Mouse (Mus musculus) heart, postnatal 0 days (tissue): ENCODE results near the gene Camta1. TPM values are rescaled to one million over a fixed set of nuclear protein-coding genes. Genes with fewer than 3 reads are reported as not detected.

Source experiments
- ATAC-seq: fragments of 200-750 bp; cut with Nextera tagmentation; 2 replicates; pipeline ENCODE4 v1.8.0; 2017; ENCODE audit warnings: low read depth, moderate number of reproducible peaks, moderate library complexity; ENCODE audit not compliant: insufficient read depth
- DNase-seq: peaks from one replicate; pipeline ENCODE4 v3.0.0-alpha.2; 2016; ENCODE audit warnings: low spot score
- H3K27ac ChIP-seq: fragments of 300-500 bp; sonication (generic); 2 replicates; pipeline ENCODE4 v1.5.1; 2014; ENCODE audit warnings: low read depth, mild to moderate bottlenecking
- H3K27me3 ChIP-seq: fragments of 300-500 bp; sonication (generic); 2 replicates; pipeline ENCODE4 v1.6.1; 2014; ENCODE audit warnings: low read length, mixed read lengths; ENCODE audit not compliant: control insufficient read depth, insufficient read depth
- H3K36me3 ChIP-seq: fragments of 300-500 bp; sonication (generic); replicated peaks from 2 replicates; pipeline ENCODE4 v1.6.1; 2014; ENCODE audit warnings: low read length, mixed read lengths; ENCODE audit not compliant: control insufficient read depth, insufficient read depth
- H3K4me1 ChIP-seq: fragments of 300-500 bp; sonication (generic); 2 replicates; pipeline ENCODE4 v1.6.1; 2014; ENCODE audit warnings: antibody characterized with exemption; ENCODE audit not compliant: control insufficient read depth, insufficient read depth
- H3K4me2 ChIP-seq: fragments of 300-500 bp; sonication (generic); 2 replicates; pipeline ENCODE4 v1.6.1; 2014; ENCODE audit warnings: low read depth, mild to moderate bottlenecking, low read length, moderate library complexity
- H3K4me3 ChIP-seq: fragments of 300-500 bp; sonication (generic); 2 replicates; pipeline ENCODE4 v1.5.1; 2014; ENCODE audit warnings: low read depth, low read length
- H3K9ac ChIP-seq: fragments of 300-500 bp; sonication (generic); replicated peaks from 2 replicates; pipeline ENCODE4 v1.6.1; 2014; ENCODE audit warnings: low read depth, low read length, mixed read lengths
- H3K9me3 ChIP-seq: fragments of 300-500 bp; sonication (generic); replicated peaks from 2 replicates; pipeline ENCODE4 v1.6.1; 2016; ENCODE audit warnings: low read length; ENCODE audit not compliant: control insufficient read depth
- CTCF ChIP-seq: IDR thresholded peaks from 2 replicates; pipeline ENCODE4 v1.5.1; 2016; ENCODE audit warnings: antibody characterized with exemption, control low read depth, low read depth
- EP300 ChIP-seq: IDR thresholded peaks from 2 replicates; pipeline ENCODE4 v1.6.1; 2016; ENCODE audit warnings: antibody characterized with exemption, low read depth
- WGBS: fragments of 180-500 bp; shearing (Covaris S2); extraction: QIAGEN DNeasy Blood & Tissue Kit; methylation state at CpG from one replicate; pipeline ENCODE4 v1.1.7; 2014; 5-methylcytosine and 5-hydroxymethylcytosine counted together
- polyA plus RNA-seq: library from polyadenylated mRNA; unstranded; fragments of >200 nt; fragmentation: Nextera tagmentation; extraction: Ambion mirVana; gene quantifications from 2 replicates; pipeline ENCODE4 v1.2.1, GENCODE M21; 2015
- total RNA-seq: library from RNA; depleted of rRNA; stranded (reverse); fragments of >200 nt; gene quantifications from 2 replicates; pipeline ENCODE4 v1.2.3, GENCODE M21; 2014; ENCODE audit warnings: low replicate concordance

Camta1 gene
- total and polyA plus RNA-seq, 2 experiments from 2014 or later: 72.7 to 240 TPM

DNA sequence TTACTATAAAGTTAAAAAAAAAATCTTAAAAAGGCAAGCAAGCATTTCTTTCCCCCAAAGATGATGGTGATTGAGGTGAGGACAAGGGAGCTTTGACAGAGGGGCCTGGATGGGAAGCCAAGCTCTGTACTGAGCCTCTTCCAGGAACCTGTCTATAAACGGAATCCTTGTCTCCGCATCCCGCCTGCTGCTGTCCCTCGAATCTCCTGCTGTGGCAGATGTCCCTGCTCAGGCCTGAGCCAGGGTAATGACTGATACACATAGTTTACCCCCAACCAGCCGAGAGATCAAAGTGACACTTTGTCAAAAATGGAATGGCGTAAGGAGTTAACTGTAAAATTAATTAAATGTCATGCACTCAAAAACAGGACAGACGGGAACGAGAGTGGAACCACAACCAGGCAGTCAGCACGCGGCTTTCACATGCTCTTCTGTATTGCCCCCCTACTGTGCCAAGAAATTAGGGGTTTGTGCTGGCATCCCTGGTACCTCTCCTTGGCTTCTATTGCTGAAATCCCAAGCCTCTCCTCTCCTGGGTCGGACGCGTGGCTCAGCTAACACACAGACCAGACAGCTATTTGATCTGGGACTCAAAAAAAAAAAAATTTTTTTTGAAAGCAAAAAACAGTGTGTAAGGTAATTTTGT is 37.0 kb upstream of the Camta1 start:
- Histone ChIP-seq H3K27me3 (no peaks in the 10 kb centered on the region), H3K4me2 (no peak overlapping the region), H3K27ac (no peak overlapping the region), H3K4me1 (peaks cover 19% of the 10 kb centered on the region), H3K9me3 (peaks cover 6% of the 10 kb centered on the region; the same call in 1 of the 2 replicates), H3K9ac (no peak overlapping the region), H3K36me3 (no peaks in the 10 kb centered on the region), H3K4me3 (no peak overlapping the region)
- no peak for TF ChIP-seq CTCF
- TF ChIP-seq EP300: no peak
- ATAC-seq (no peak), DNase-seq (no peak)
- WGBS: 48% methylated on average over 13 of the region's 13 CpGs

DNA sequence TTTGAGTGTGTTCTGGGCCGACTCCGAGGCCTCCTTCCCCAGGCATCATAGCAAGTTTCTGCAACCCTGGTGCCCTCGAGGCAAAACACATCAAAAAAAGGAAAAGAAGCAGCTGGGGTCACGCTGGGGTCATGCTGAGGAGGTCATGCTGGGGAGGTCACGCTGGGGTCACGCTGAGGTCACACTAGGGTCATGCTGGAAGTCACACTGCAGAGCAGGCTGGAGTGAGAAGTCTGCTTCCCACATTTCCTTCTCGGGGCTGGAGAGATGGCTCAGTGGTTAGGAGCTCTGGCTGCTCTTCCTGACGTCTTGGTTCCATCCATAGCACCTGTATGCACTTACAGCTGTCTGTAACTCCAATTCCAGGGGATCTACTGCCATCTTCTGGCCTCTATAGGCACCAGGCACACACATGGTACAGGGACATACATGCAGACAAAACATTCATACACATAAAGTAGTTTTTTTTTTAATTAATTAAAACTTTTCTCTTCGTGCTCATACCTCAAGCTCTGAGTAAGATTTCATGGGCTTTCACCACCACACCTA is 35.5 kb upstream of the Camta1 start:
- ATAC-seq: no peak
- WGBS: 75% methylated on average over 9 of the region's 9 CpGs

DNA sequence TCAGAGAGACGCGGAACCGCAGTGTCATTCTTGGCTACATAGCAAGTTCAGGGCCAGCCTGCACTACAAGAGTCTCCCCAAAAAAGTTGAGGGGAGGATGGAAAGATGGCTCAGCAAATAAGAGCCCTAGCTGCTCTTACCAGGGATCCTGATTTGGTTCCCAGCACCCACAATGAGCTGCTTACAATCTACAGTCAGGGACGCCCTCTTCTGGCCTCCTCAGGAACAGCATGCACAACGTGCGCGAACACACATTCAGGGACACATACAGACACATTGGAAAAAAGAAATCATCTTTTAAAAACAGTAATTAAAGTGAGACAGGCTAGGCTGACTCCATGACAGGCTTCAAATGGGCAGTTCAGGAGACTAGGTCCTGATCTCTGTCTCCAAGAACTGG is 33.9 kb upstream of the Camta1 start:
- no peak for DNase-seq
- H3K27me3 ChIP-seq: no peaks in the 10 kb centered on the region
- WGBS: 83% methylated on average over 7 of the region's 7 CpGs
- H3K27ac ChIP-seq: no peak overlapping the region
- H3K9me3 ChIP-seq: peaks cover 6% of the 10 kb centered on the region; the same call in 1 of the 2 replicates
- no peak overlapping the region for H3K9ac ChIP-seq
- no peaks in the 10 kb centered on the region for H3K36me3 ChIP-seq
- no peaks in the 10 kb centered on the region for H3K4me1 ChIP-seq
- TF ChIP-seq EP300 (no peak), CTCF (no peak)
- no peak for ATAC-seq
- H3K4me2 ChIP-seq: no peak overlapping the region
- no peak overlapping the region for H3K4me3 ChIP-seq

More for the DNA sequence above, 35.5 kb upstream of the Camta1 start:
- TF ChIP-seq CTCF: no peak
- TF ChIP-seq EP300: no peak
- H3K4me3 ChIP-seq: no peak overlapping the region
- no peaks in the 10 kb centered on the region for H3K36me3 ChIP-seq
- H3K4me2 ChIP-seq: no peak overlapping the region
- H3K4me1 ChIP-seq: peaks cover 3% of the 10 kb centered on the region; the same call in 1 of the 2 replicates
- H3K9ac ChIP-seq: no peak overlapping the region
- H3K9me3 ChIP-seq: peaks cover 6% of the 10 kb centered on the region; the same call in 1 of the 2 replicates
- H3K27ac ChIP-seq: no peak overlapping the region
- no peaks in the 10 kb centered on the region for H3K27me3 ChIP-seq
- DNase-seq: no peak

DNA sequence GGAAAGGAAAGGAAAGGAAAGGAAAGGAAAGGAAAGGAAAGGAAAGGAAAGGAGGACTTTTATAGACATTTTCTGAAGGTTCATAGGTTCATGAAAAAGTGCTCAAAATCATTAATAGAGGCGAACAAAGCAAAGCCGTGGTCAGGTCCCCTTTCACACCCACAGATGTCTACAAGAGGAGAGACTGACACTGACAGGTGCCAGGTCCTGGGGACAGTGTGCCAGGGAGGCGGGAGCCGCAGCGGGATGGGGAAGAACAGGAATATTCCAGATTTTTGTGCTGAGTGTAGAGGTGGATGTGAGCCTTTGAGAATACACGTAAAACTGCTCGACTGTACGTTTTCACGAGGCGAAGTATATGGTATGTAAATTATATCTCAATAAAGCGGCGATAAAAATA is 33.2 kb upstream of the Camta1 start:
- peaks cover 6% of the 10 kb centered on the region; the same call in 1 of the 2 replicates for H3K9me3 ChIP-seq
- H3K27ac ChIP-seq: no peak overlapping the region
- TF ChIP-seq EP300 (no peak), CTCF (no peak)
- H3K9ac ChIP-seq: no peak overlapping the region
- no peak overlapping the region for H3K4me2 ChIP-seq
- DNase-seq: no peak
- no peaks in the 10 kb centered on the region for H3K36me3 ChIP-seq
- WGBS: 88% methylated on average over 12 of the region's 12 CpGs
- H3K27me3 ChIP-seq: no peaks in the 10 kb centered on the region
- no peaks in the 10 kb centered on the region for H3K4me1 ChIP-seq
- ATAC-seq: no peak
- H3K4me3 ChIP-seq: no peak overlapping the region

DNA sequence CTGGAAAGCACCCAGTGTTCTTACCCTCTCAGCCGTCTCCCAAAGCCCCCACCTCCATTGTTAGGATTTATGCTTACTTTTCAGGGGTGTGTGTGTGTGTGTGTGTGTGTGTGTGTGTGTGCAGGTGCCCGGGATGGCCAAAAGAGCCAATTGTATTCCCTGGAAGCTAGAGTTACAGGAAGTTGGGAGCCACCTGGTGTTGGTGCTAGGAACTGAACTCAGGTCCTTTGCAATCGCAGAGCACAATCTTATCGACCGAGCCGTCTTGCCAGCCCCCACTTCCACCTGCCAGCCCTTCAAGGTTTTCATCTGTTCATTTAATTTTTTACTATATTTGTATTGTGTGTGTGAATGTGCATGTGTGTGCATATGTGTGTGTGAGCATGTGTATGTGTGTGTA is 31.6 kb upstream of the Camta1 start:
- ATAC-seq: no peak
- Histone ChIP-seq H3K4me3 (no peak overlapping the region), H3K27me3 (no peaks in the 10 kb centered on the region), H3K27ac (no peak overlapping the region), H3K36me3 (no peaks in the 10 kb centered on the region), H3K4me1 (no peaks in the 10 kb centered on the region), H3K9ac (no peak overlapping the region), H3K4me2 (no peak overlapping the region), H3K9me3 (peaks cover 6% of the 10 kb centered on the region; the same call in 1 of the 2 replicates)
- no peak for DNase-seq
- WGBS: 69% methylated on average over 6 of the region's 6 CpGs
- no peak for TF ChIP-seq EP300
- no peak for TF ChIP-seq CTCF
